Mouse (Mus musculus) heart, postnatal 0 days (tissue): ENCODE results near the gene Gm43518.

Source experiments
- CTCF ChIP-seq: IDR thresholded peaks from 2 replicates; pipeline ENCODE4 v1.5.1; 2016; ENCODE audit warnings: antibody characterized with exemption, control low read depth, low read depth
- EP300 ChIP-seq: IDR thresholded peaks from 2 replicates; pipeline ENCODE4 v1.6.1; 2016; ENCODE audit warnings: antibody characterized with exemption, low read depth

DNA sequence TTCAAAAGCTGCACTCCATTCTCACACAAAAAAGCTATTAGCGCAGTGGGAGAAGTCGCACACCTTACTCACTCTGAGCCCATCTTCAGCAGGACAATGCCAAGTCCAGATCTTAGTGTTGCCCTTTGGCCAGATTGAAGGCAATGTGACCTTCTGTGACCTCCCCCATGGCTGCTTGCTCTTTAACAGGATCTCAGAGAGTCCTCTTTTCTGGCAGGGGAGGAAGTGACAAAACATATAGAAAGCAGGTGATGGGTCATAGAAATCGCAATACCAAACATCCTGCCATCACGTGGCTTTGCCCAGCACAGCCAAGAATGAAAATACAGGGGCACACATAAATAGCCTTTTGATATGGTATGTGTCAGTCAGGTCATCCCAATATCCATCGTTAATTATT is 36.2 kb upstream of the Gm43518 start:
- no peak for TF ChIP-seq CTCF
- TF ChIP-seq EP300, result no peak
